Mouse (Mus musculus) CD4-positive, CD25-positive, alpha-beta regulatory T cell, adult 4 months (primary cell): ENCODE data around the gene Hlcs. TPM values are rescaled to one million over a fixed set of nuclear protein-coding genes. Genes with fewer than 3 reads are reported as not detected.

Source experiments
- ATAC-seq: one replicate; pipeline ENCODE4 v1.8.0; 2017
- polyA plus RNA-seq, 2 experiments: library from polyadenylated mRNA; unstranded; fragments of 100-300 nt; shearing (Covaris generic); gene quantifications; one replicate each; pipeline ENCODE4 v1.2.1; 2017

Hlcs gene
- polyA plus RNA-seq, 2 experiments from 2014 or later: 7.3 to 9.3 TPM

GRCm38 (mm10) chr16:94093151-94093863, 220.1 kb downstream of the Hlcs start:
- no peak for ATAC-seq

- no peak for ATAC-seq
Measured at GRCm38 (mm10) chr16:94092511-94093150, 220.7 kb downstream of the Hlcs start.

GRCm38 (mm10) chr16:94088819-94089692, 224.3 kb downstream of the Hlcs start:
- no peak for ATAC-seq

- no peak for ATAC-seq
Measured at GRCm38 (mm10) chr16:94088226-94088748, 225.1 kb downstream of the Hlcs start.

GRCm38 (mm10) chr16:94087570-94088225, 225.7 kb downstream of the Hlcs start:
- ATAC-seq: no peak

GRCm38 (mm10) chr16:94086701-94087569, 226.4 kb downstream of the Hlcs start:
- no peak for ATAC-seq

- no peak for ATAC-seq
Measured at GRCm38 (mm10) chr16:94085603-94086285, 227.6 kb downstream of the Hlcs start.

- no peak for ATAC-seq
Measured at GRCm38 (mm10) chr16:94084711-94085602, 228.4 kb downstream of the Hlcs start, which contains the start of gene Sim2. TSS of gene Sim2 (plus strand) at chr16:94084931.

GRCm38 (mm10) chr16:94083848-94084525, 229.4 kb downstream of the Hlcs start:
- no peak for ATAC-seq

- ATAC-seq: no peak
Measured at GRCm38 (mm10) chr16:94082960-94083847, 230.2 kb downstream of the Hlcs start.

- no peak for ATAC-seq
Measured at GRCm38 (mm10) chr16:94081996-94082708, 231.2 kb downstream of the Hlcs start.

- ATAC-seq: no peak
Measured at GRCm38 (mm10) chr16:94081596-94081995, 231.8 kb downstream of the Hlcs start.

GRCm38 (mm10) chr16:94079856-94080555, 233.4 kb downstream of the Hlcs start:
- no peak for ATAC-seq

GRCm38 (mm10) chr16:94079075-94079855, 234.1 kb downstream of the Hlcs start:
- ATAC-seq: peak; percentile 37
